Mouse (Mus musculus) heart, adult 2 months (tissue): ENCODE data around the gene Dnase1l1. TPM values are rescaled to one million over a fixed set of nuclear protein-coding genes. Genes with fewer than 3 reads are reported as not detected.
A peak's percentile ranks its signal among the peaks of the same experiment; 100 is the strongest.

ENCODE experiments used
- DNase-seq, 2 experiments: peaks; one replicate each; pipeline ENCODE4 v3.0.0; 2021
- H3K27ac ChIP-seq: fragments of 200-600 bp; 2 replicates; pipeline ENCODE4 v1.8.1; 2022
- H3K27me3 ChIP-seq: fragments of 200-500 bp; 2 replicates; pipeline ENCODE4 v1.6.1; 2012; ENCODE audit warnings: mild to moderate bottlenecking, low read length, inconsistent platforms, mixed read lengths; ENCODE audit not compliant: control insufficient read depth, insufficient read depth
- H3K36me3 ChIP-seq: fragments of 200-500 bp; 2 replicates; pipeline ENCODE4 v1.6.1; 2012; ENCODE audit warnings: low read length, inconsistent platforms; ENCODE audit not compliant: control insufficient read depth, insufficient read depth
- H3K4me1 ChIP-seq: fragments of 200-500 bp; 2 replicates; pipeline ENCODE4 v1.6.1; 2011; ENCODE audit warnings: low read length; ENCODE audit not compliant: control insufficient read depth, insufficient read depth
- H3K4me3 ChIP-seq: fragments of 200-600 bp; 2 replicates; pipeline ENCODE4 v1.8.1; 2022
- H3K79me2 ChIP-seq: fragments of 200-500 bp; replicated peaks from 2 replicates; pipeline ENCODE4 v1.6.1; 2012; ENCODE audit warnings: mild to moderate bottlenecking, inconsistent platforms, low read length, moderate library complexity, mixed read lengths; ENCODE audit not compliant: control insufficient read depth, insufficient read depth
- H3K9ac ChIP-seq: fragments of 200-500 bp; 2 replicates; pipeline ENCODE4 v1.6.1; 2012; ENCODE audit warnings: low read depth, mild to moderate bottlenecking, control low read depth, inconsistent platforms, low read length, mixed read lengths
- CTCF ChIP-seq: fragments of 200-600 bp; IDR thresholded peaks from 2 replicates; pipeline ENCODE4 v1.8.1; 2022; ENCODE audit warnings: antibody characterized with exemption, mild to moderate bottlenecking, moderate library complexity
- EP300 ChIP-seq: fragments of 200-500 bp; IDR thresholded peaks from 2 replicates; pipeline ENCODE4 v1.6.1; 2011; ENCODE audit warnings: low read depth, low read length, control low read depth; ENCODE audit not compliant: insufficient read depth
- POLR2A ChIP-seq: fragments of 200-500 bp; IDR thresholded peaks from 2 replicates; pipeline ENCODE4 v1.6.1; 2011; ENCODE audit warnings: mild to moderate bottlenecking, low read depth, low read length, control low read depth; ENCODE audit not compliant: insufficient read depth
- WGBS: fragments of 180-500 bp; shearing (Covaris S2); methylation state at CpG from one replicate; pipeline ENCODE4 v1.1.7; 2018; 5-methylcytosine and 5-hydroxymethylcytosine counted together
- intact Hi-C: fragments of 180-260 bp; cut with DNase I; formaldehyde crosslinking; loops from one replicate; pipeline ENCODE4 v1.15.1; 2025
- polyA plus RNA-seq: library from polyadenylated mRNA; depleted of rRNA; stranded (reverse); fragments of >200 nt; gene quantifications from 2 replicates; pipeline ENCODE4 v1.2.3, GENCODE M21; 2012
- total RNA-seq, 2 experiments: library from RNA; stranded (reverse); gene quantifications; 2 replicates each; pipeline ENCODE4 v1.2.3; 2021

Dnase1l1 gene
- total and polyA plus RNA-seq, 3 experiments: 15.4 to 21.2 (median 19.7) TPM

DNA sequence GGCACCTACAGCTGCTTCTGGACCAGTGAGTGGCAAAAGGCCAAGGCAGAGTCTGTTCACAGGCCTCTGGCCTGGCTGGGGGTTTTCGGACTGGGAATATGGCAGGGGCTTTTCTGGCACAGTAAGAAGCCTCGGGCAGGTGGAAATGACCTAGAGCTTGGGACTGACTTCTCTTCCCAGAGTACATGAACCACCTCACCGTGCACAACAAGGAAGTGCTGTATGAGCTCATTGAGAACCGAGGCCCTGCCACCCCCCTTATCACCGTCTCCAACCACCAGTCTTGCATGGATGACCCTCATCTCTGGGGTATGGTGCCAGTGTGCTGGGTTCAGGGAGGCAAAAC lies 928 bp upstream of the Dnase1l1 start:
- Histone ChIP-seq H3K4me3 (peak overlapping the region; percentile 56), H3K79me2 (no peaks in the 10 kb centered on the region; the same call in 1 of the 2 replicates), H3K27ac (peak overlapping the region; percentile 91), H3K9ac (peak overlapping the region; percentile 79), H3K27me3 (no peaks in the 10 kb centered on the region), H3K4me1 (peaks cover 6% of the 10 kb centered on the region), H3K36me3 (no peaks in the 10 kb centered on the region; the same call in 1 of the 2 replicates)
- no peak for DNase-seq
- intact Hi-C loops: loop anchor here (5.0 kb wide), 2 partner anchors 36 to 109 kb away; partner anchors contain the start of genes Fam3a, Flna and Ikbkg
- WGBS: 36% methylated on average over 5 of the region's 5 CpGs
- no peak for TF ChIP-seq CTCF
- no peak for TF ChIP-seq POLR2A
- no peak for TF ChIP-seq EP300

DNA sequence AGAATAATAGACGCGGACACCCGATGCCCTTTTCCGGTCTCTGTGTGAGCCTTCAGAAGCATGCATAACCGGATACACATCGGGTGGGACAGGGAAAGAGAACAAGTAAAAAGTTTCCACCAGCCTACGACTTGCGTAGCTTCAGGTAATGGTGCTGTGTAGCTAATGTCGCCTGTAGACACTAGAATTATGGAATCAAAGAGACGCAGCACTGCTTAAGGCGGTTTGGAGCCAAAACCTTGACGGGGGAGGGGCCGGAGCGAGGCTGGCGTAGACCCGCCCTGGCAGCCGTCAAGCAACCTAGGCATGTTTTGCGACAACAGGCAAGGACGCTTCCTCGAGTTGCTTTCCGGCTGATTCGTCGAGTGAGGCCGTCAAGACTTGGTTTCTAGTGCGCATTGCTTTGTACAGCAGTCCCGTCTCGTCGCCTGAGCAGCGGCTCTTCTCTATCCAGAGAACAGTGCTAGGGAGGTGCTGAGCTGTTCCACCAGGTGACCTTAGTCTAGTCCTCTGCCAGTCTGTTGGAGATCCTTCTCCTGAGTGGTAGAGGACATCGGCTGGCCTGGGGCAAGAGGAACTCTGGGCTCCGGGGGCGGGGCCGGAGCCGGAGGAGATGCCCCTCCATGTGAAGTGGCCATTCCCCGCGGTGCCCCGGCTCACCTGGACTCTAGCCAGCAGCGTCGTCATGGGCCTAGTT lies 406 bp upstream of the Dnase1l1 start:
- DNase-seq: peak; percentile 86 to 90
- Histone ChIP-seq H3K27me3 (no peaks in the 10 kb centered on the region), H3K79me2 (no peaks in the 10 kb centered on the region; the same call in 1 of the 2 replicates), H3K36me3 (no peaks in the 10 kb centered on the region; the same call in 1 of the 2 replicates), H3K4me3 (peak overlapping the region; percentile 56), H3K27ac (peak overlapping the region; percentile 91), H3K4me1 (peaks cover 6% of the 10 kb centered on the region), H3K9ac (peak overlapping the region; percentile 79)
- TF ChIP-seq POLR2A (peak; percentile 93), EP300 (no peak), CTCF (no peak)
- 19% methylated on average over 39 of the region's 39 CpGs for WGBS
- intact Hi-C loops: loop anchor here (5.0 kb wide), 2 partner anchors 35 to 110 kb away; partner anchors contain the start of genes Fam3a, Flna and Ikbkg

DNA sequence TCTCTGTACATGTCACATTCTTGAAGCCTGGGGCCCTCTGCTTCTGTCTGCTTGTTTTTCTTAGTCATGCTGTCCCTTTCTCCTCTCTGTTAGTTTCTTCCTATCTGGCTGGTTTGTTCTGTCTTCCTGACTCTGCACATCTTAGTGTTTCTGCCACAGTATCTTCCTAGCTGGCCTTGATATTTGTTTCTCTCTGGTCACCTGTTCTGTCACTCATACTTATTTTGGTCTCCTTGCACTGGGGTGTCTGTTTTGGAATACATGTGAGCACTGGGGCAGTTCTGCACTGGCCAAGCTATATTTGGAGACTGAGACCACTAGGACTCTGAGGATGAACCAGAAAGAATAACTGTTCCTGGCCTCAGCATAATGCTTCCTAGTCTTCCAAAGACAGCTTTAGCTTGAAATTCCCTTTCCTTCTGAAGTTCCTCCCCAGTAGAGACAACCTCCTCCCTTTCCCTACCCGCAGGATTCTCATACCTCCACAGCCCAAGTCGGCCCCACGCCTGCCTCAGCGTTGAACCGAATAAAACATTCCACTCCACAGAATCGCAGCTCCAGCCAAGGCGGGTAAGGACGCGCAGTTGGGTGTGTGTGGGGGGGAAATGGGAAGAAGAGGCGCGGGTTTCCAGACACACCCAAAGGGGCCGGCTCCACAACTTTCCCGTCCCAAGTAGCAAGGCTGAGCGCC lies 951 bp downstream of the Dnase1l1 start:
- no peak for DNase-seq
- intact Hi-C loops: loop anchor here (5.0 kb wide), 2 partner anchors 34 to 111 kb away; partner anchors contain the start of genes Fam3a, Flna and Ikbkg
- Histone ChIP-seq H3K27ac (peak overlapping the region; percentile 91), H3K27me3 (no peaks in the 10 kb centered on the region), H3K9ac (peak overlapping the region; percentile 59), H3K36me3 (no peaks in the 10 kb centered on the region; the same call in 1 of the 2 replicates), H3K4me1 (peaks cover 6% of the 10 kb centered on the region), H3K79me2 (no peaks in the 10 kb centered on the region; the same call in 1 of the 2 replicates), H3K4me3 (peak overlapping the region; percentile 56)
- 13% methylated on average over 14 of the region's 14 CpGs for WGBS
- TF ChIP-seq POLR2A (peak; percentile 54; the same call in 1 of the 2 replicates), CTCF (no peak)

DNA sequence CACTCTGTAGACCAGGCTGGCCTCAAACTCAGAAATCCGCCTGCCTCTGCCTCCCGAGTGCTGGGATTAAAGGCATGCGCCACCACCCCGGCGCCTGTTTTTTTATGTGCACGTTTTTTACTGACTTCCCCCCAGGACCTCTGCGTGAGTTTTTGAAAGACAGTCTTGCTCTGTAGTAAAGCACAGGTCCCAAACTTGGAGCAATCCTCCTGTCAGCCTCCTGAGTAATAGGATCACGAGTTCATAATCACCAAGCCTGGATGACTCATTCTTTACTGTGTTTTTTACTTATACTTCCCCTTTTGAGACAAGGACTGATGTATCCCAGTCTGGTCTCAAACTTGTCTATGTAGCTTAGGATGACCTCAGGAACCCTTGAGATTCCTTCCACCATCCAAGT lies 4.2 kb downstream of the Dnase1l1 start:
- H3K27me3 ChIP-seq: no peaks in the 10 kb centered on the region
- TF ChIP-seq CTCF (no peak), POLR2A (no peak), EP300 (no peak)
- WGBS: 64% methylated on average over 8 of the region's 8 CpGs

DNA sequence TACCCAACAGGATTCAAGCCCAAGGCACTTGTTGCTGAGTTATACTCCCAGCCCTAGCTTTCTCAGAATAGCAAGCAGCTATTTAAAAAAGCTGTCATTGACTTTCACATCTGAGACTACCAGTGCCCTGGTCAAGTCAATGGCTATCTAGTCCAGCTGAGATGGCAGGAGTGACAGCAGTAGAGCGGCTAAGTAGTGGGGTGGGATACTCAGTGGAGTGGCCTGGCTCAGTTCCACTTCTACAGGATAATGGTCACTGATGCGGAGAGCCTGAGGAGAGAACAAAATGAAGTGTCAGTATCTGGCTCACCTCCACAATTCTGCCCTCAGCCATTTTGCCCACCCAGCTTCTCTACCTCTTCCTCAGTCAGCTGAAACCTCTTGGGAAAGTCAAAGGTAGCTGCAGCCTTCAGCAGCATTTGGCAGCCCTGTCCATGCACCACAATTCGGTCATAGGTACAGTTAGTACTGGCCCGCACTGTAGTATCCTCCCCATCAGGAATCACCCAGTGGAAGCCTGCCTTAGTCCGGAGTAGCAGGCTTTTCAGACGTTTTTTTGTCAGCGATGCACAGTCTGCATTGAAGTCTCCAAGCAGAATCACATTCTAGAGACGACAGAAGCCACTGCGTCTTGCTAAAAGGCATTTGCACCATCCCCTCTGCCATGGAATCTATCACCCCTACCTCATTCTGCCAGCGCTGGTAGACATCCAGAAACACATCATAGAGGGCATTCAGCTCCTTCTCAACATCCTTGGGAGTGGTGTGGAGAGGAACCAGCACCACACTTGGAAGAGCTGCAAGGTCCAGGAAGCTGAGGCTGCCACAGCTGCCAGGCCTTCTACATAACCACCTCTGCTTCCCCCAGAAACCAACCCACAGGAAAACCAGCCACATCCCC lies 8.5 kb downstream of the Dnase1l1 start:
- intact Hi-C loops: loop anchor here (5.0 kb wide), 1 partner anchor 99 kb away; the partner anchor contains the start of genes Slc10a3 and Ubl4a
- WGBS: 31% methylated on average over 10 of the region's 10 CpGs
- H3K27ac ChIP-seq: no peak overlapping the region

More for the DNA sequence above, 4.2 kb downstream of the Dnase1l1 start:
- H3K36me3 ChIP-seq: no peaks in the 10 kb centered on the region
- no peak overlapping the region for H3K4me3 ChIP-seq
- intact Hi-C loops: no loop called here
- H3K27ac ChIP-seq: no peak overlapping the region
- H3K79me2 ChIP-seq: no peaks in the 10 kb centered on the region
- no peak for DNase-seq
- no peaks in the 10 kb centered on the region; the same call in 1 of the 2 replicates for H3K4me1 ChIP-seq
- H3K9ac ChIP-seq: no peak overlapping the region

More for the DNA sequence above, 8.5 kb downstream of the Dnase1l1 start:
- no peak for DNase-seq
- Histone ChIP-seq H3K27me3 (no peaks in the 10 kb centered on the region), H3K79me2 (no peaks in the 10 kb centered on the region), H3K4me3 (no peak overlapping the region), H3K36me3 (peaks cover 5% of the 10 kb centered on the region), H3K4me1 (peaks cover 2% of the 10 kb centered on the region), H3K9ac (no peak overlapping the region)
- TF ChIP-seq CTCF (no peak), POLR2A (0 out of 2 replicates have a peak, but pooled peaks have one; percentile 13)
